Mouse (Mus musculus) erythroblast, embryonic 14.5 days (primary cell): Measurements from ENCODE around the gene Txnl4b.

Source experiments
- GATA1 ChIP-seq: IDR thresholded peaks from 2 replicates; pipeline ENCODE4 v1.6.1; 2012; ENCODE audit warnings: low read length, inconsistent platforms, mixed read lengths
- TAL1 ChIP-seq: IDR thresholded peaks from 3 replicates; pipeline ENCODE4 v1.6.1; 2012; ENCODE audit warnings: low read length, inconsistent platforms, mixed read lengths

GRCm38 (mm10) chr8:109595854-109596253, 30.2 kb downstream of the Txnl4b start:
- TF ChIP-seq TAL1 = no peak
- TF ChIP-seq GATA1 = no peak
